Mouse (Mus musculus) mammary gland, adult 2 months (tissue): ENCODE data around the gene Dnajc4. TPM values are rescaled to one million over a fixed set of nuclear protein-coding genes. Genes with fewer than 3 reads are reported as not detected.

ENCODE experiments used
- polyA plus RNA-seq: library from polyadenylated mRNA; depleted of rRNA; stranded (reverse); fragments of >200 nt; gene quantifications from 2 replicates; pipeline ENCODE4 v1.2.3, GENCODE M21; 2012; ENCODE audit warnings: low replicate concordance; rRNA removed

Dnajc4 gene
- polyA plus RNA-seq: 55.4 and 59.2 TPM in 2 replicates

DNA sequence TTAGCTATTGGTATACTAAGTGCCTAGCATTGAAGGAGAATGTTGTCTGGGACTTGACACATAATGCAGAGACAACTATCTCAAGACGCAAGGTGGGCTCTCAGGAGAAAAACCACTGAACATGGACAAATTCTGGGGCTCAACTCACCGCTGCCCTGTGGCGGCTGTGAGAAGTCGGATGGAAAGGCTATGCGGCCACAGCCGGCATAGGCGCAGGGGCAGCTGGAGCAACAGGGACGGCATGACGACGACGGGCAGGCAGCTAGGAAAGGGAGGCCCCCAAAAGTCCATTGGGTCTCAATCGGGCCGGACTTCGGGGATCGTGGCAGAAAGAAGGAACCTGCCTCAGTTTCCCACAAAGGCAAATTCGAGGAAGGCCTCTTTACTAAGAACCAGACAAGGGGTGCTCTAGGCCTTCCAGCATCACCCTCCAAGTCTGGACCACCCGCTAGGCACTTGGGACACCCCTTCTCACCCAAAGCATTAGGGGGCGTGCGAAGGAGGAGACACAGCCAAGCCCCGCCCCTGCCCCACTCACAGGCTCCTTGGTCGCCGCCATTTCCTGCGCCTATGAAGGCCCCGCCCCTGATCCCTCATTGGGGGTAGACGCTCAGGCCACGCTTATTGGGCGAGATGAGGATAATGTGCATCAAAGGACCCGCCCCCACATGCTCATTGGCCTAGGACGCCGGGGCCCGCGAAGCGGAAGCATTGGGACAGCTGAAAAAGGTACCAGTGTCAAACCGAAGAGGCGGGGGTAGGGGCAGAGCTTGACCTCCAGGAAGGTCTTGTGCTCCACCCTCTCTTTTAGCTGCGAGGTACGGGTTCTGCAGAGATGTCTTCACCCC, at the start of gene Dnajc4:
TSS of gene Dnajc4 (minus strand) at position 562 of the 848 bp plus-strand sequence.

DNA sequence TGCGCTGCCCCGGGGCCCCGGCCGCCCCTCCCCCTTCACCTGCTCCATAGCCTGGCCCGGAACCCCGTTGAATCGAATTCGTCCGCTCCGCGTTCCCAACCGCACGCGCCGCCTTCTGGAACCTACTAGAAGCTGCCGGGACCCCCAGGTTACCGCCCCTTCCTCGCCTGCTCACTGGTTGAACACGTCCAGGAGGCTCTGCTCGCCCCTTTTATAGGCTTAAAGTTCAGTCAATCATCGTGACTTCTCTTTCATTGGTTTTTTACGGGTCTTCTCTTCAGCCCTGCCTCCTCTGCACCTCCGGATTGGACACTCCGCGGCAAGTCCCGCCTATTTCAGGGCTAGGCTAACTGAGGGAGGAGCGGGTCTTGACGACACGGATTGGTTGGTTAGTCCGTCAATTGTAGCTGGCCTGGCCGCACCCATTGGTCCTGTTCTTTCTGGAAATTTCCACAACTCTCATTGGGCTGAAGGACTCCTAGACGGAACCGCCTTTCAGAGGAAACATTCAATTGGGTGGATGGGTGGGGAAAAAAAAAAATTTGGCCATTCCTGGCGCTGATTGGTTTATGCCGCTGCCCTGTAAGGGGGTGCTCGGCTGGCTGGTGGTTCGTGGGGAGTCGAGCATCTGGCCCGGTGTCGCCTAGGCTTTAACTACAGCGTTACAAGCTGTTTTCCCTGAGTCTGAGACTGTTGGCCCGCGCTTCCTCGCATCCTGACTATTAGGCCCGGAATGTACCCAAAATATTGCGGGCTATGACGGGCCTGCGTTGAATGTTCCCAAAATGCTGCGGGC, 47.7 kb upstream of the Dnajc4 start, which contains the start of gene Stip1:
TSS of gene Stip1 (minus strand) at position 127 of the 796 bp plus-strand sequence.

DNA sequence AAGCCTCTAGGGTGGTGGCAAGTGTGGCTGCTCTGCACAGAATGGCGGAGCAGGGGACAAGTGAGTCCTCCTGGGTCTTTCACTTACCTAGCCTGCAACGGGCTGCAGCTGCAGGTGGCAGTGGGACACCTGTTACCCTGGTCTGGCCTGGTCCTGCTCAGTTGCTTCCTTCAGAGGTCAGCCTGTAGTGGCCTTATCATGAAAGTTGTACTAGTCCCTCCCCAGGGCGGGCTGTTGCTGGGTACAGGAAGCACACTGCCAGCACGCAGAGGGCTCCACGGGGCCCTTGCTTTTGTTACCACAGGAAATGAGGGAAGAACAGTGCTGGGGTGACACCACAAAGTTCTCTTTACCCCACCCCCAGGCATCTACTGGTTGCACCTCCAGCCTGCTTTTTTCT, 26.8 kb upstream of the Dnajc4 start, which contains the start of gene Fermt3:
TSS of gene Fermt3 (minus strand) at position 279 of the 400 bp plus-strand sequence.

GRCm38 (mm10) chr19:6996006-6996405, 3.6 kb upstream of the Dnajc4 start, which contains the start of the genes Nudt22 and Trpt1:
Gene Nudt22 (minus strand): TSS chr19:6996117.
Gene Trpt1 (plus strand): TSS chr19:6996131.

GRCm38 (mm10) chr19:6987061-6987903, 5.1 kb downstream of the Dnajc4 start, which contains the start of gene Vegfb:
Gene Vegfb (minus strand): TSS chr19:6987651.

GRCm38 (mm10) chr19:6980381-6981093, 11.8 kb downstream of the Dnajc4 start, which contains the start of gene Fkbp2:
Gene Fkbp2 (minus strand): TSS chr19:6980501.

GRCm38 (mm10) chr19:6975537-6976521, 16.5 kb downstream of the Dnajc4 start, which contains the start of gene Plcb3:
Gene Plcb3 (minus strand): TSS chr19:6976470.

GRCm38 (mm10) chr19:6974211-6975205, 17.9 kb downstream of the Dnajc4 start, which contains the start of gene Ppp1r14b:
Gene Ppp1r14b (plus strand): TSS chr19:6974968.

DNA sequence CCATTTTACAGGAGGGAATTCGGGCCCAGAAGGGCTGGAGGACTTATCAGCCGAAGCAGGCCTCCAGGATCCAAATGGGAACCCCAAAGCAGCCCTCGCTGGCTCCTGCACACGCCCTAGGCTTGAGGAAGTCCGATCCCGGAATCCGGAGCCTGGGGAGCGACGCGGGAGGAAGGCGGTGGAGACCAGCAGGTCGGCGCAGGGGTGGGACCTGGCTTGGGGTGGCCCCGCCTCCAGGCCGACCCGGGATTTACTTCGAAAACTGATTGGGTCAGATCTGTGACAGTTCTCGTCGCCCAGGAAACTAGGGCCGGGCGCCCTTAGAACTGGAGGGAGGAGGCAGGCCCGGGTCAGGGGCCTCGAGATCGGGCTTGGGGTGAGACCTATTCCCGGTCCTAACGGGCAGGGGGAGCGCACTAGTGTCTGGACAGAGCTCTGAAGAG, 50.1 kb downstream of the Dnajc4 start, which contains the start of gene Gpr137:
TSS of gene Gpr137 (minus strand) at position 232 of the 443 bp plus-strand sequence.

DNA sequence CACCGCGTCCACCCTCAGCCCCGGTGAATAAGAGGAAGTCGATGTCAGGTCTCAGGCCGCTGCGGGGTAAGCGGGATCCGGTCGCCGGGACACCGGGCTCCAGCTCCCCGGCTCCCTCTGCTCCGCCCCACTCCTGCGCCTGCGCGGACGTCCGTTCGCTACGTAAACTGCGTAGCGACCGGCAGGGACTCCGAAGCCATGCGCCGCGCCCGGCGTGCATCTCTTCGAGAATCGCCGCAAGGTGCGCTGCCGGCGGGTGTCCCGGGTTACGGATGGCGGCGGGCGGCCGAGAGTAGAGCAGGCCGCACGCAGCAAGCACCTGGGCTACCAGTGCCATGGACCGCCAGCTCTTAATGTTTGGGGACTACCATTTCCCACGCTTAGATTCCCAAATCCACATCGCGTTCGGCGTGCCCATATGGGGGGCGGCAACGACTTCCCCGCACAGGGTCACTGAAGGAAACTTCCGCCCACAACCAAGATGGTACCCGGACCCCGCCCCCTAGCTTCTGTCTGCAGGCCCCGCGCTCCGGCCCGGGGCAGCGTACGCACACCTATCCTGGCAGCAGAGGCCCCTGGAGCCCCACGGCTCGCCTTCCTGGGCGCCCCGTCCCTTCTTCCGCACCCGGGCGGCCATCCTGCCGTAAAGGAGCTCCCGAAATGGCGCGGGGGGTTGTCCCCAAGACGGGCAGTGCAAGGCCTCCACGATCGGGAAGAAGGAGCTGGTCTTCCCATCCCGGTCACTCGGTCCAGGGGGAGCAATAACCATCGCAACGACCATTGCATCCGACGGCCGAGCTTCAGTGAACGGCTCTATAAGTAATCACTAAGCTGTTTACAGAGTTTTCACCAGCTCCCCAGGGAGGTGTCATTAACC, 50.8 kb downstream of the Dnajc4 start, which contains the start of gene Bad:
TSS of gene Bad (plus strand) at position 490 of the 877 bp plus-strand sequence.

Other genes starting within 250 kb of the Dnajc4 start
- gene Rps6ka4, start 151.9 kb downstream of the Dnajc4 start, polyA plus RNA-seq: 29.2 and 54.2 TPM in 2 replicates
- 18.4 and 61.9 TPM in 2 replicates for gene Ccdc88b, start 134.4 kb downstream of the Dnajc4 start, polyA plus RNA-seq
- gene Trmt112, start 82.9 kb downstream of the Dnajc4 start, polyA plus RNA-seq: 96.6 and 166 TPM in 2 replicates
- 110 and 125 TPM in 2 replicates for gene Prdx5, start 82.5 kb downstream of the Dnajc4 start, polyA plus RNA-seq
- 79.8 and 98.9 TPM in 2 replicates for gene Esrra, start 70.8 kb downstream of the Dnajc4 start, polyA plus RNA-seq
- gene Catsperz, start 67.2 kb downstream of the Dnajc4 start, polyA plus RNA-seq: 0.30 and 0.69 TPM in 2 replicates
- 0.11 and 0.17 TPM in 2 replicates for gene Kcnk4, start 58.1 kb downstream of the Dnajc4 start, polyA plus RNA-seq
- 43.2 and 81.2 TPM in 2 replicates for gene Bad, start 50.7 kb downstream of the Dnajc4 start, polyA plus RNA-seq
- gene Gpr137, start 50.1 kb downstream of the Dnajc4 start, polyA plus RNA-seq: 97.2 and 124 TPM in 2 replicates
- 86.1 and 130 TPM in 2 replicates for gene Ppp1r14b, start 17.6 kb downstream of the Dnajc4 start, polyA plus RNA-seq
- 73.1 and 79.6 TPM in 2 replicates for gene Plcb3, start 16.1 kb downstream of the Dnajc4 start, polyA plus RNA-seq
- 20.6 and 22.2 TPM in 2 replicates for gene Fkbp2, start 12.1 kb downstream of the Dnajc4 start, polyA plus RNA-seq
- gene Vegfb, start 4.9 kb downstream of the Dnajc4 start, polyA plus RNA-seq: 95.9 and 128 TPM in 2 replicates
- 39.2 and 39.4 TPM in 2 replicates for gene Nudt22, start 3.5 kb upstream of the Dnajc4 start, polyA plus RNA-seq
- 16.4 and 21.2 TPM in 2 replicates for gene Trpt1, start 3.6 kb upstream of the Dnajc4 start, polyA plus RNA-seq
- 50.9 and 104 TPM in 2 replicates for gene Fermt3, start 26.9 kb upstream of the Dnajc4 start, polyA plus RNA-seq
- gene Stip1, start 47.4 kb upstream of the Dnajc4 start, polyA plus RNA-seq: 30.7 and 38.6 TPM in 2 replicates
- gene Macrod1, start 64.2 kb upstream of the Dnajc4 start, polyA plus RNA-seq: 83.4 and 120 TPM in 2 replicates
- 0.16 and 0.17 TPM in 2 replicates for gene Flrt1, start 113.2 kb upstream of the Dnajc4 start, polyA plus RNA-seq
- 84.0 and 95.1 TPM in 2 replicates for gene Otub1, start 213.7 kb upstream of the Dnajc4 start, polyA plus RNA-seq
- gene Cox8a, start 225.0 kb upstream of the Dnajc4 start, polyA plus RNA-seq: 2,726 and 3,653 TPM in 2 replicates
- 20.9 and 29.3 TPM in 2 replicates for gene Naa40, start 248.6 kb upstream of the Dnajc4 start, polyA plus RNA-seq